Mouse (Mus musculus) spleen, adult 2 months (tissue): ENCODE measurements around the gene Il20rb. TPM values are rescaled to one million over a fixed set of nuclear protein-coding genes. Genes with fewer than 3 reads are reported as not detected.

Experiments used
- DNase-seq, 2 experiments: peaks; one replicate each; pipeline versions ENCODE4 v3.0.0 to v3.0.0-alpha.2; 2012 to 2021; ENCODE audit warnings: low spot score in 2 of 2, low read depth in 1 of 2
- H3K27ac ChIP-seq: fragments of 200-500 bp; 2 replicates; pipeline ENCODE4 v1.5.1; 2012; ENCODE audit warnings: low read length, inconsistent platforms; ENCODE audit not compliant: insufficient read depth
- H3K27me3 ChIP-seq: fragments of 200-500 bp; 2 replicates; pipeline ENCODE4 v1.6.1; 2012; ENCODE audit warnings: mild to moderate bottlenecking, moderate library complexity, low read length, inconsistent platforms; ENCODE audit not compliant: control insufficient read depth, insufficient read depth
- H3K36me3 ChIP-seq: fragments of 200-500 bp; 2 replicates; pipeline ENCODE4 v1.6.1; 2012; ENCODE audit warnings: mild to moderate bottlenecking, low read length, inconsistent platforms; ENCODE audit not compliant: control insufficient read depth, insufficient read depth
- H3K4me1 ChIP-seq: fragments of 200-500 bp; 2 replicates; pipeline ENCODE4 v1.6.1; 2011; ENCODE audit warnings: inconsistent platforms; ENCODE audit not compliant: control insufficient read depth, insufficient read depth, insufficient read length
- H3K4me3 ChIP-seq: fragments of 200-500 bp; 2 replicates; pipeline ENCODE4 v1.5.1; 2011; ENCODE audit warnings: mild to moderate bottlenecking, inconsistent platforms; ENCODE audit not compliant: insufficient read depth, insufficient read length; ENCODE audit errors: extremely low read depth
- CTCF ChIP-seq: fragments of 200-500 bp; IDR thresholded peaks from 2 replicates; pipeline ENCODE4 v1.5.1; 2011; ENCODE audit warnings: mild to moderate bottlenecking, inconsistent platforms; ENCODE audit not compliant: insufficient read depth, insufficient read length, insufficient replicate concordance; ENCODE audit errors: extremely low read depth
- POLR2A ChIP-seq: fragments of 200-500 bp; IDR thresholded peaks from 2 replicates; pipeline ENCODE4 v1.6.1; 2011; ENCODE audit warnings: low read depth, low read length, inconsistent platforms
- WGBS: fragments of 180-500 bp; shearing (Covaris S2); methylation state at CpG from one replicate; pipeline ENCODE4 v1.1.7; 2018; 5-methylcytosine and 5-hydroxymethylcytosine counted together
- polyA plus RNA-seq: library from polyadenylated mRNA; depleted of rRNA; stranded (reverse); fragments of >200 nt; gene quantifications from 2 replicates; pipeline ENCODE4 v1.2.3, GENCODE M21; 2012; rRNA removed

Gene Il20rb
- 0.68 and 1.2 TPM in 2 replicates for polyA plus RNA-seq

DNA sequence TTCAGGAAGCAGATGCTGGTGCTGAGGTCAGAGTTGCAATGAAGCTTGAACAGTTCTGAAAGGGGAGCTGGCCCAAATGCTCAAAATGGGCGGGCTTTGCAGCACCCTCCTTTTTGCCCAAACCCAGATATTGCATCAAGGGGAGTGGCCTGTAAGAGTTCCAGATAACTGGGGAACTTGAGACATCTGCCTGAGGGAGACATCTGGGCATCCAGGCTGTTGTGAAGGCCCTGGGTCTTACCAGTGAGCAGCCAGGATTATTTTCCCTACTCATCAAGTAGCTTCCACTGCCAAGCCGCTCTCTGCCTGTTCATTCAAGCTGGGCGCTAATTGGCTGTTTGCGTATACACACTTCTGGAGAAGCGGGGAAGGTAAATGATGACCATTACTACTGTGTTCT is at the start of gene Il20rb:
Gene Il20rb (minus strand): TSS at position 358 of the 400 bp plus-strand sequence.
- 0 out of 2 replicates have a peak, but pooled peaks cover 2% of the 10 kb centered on the region for H3K36me3 ChIP-seq
- no peak within 1 kb of the TSS for H3K4me3 ChIP-seq
- WGBS, result 93% methylated on average over 5 of the region's 5 CpGs
- H3K4me1 ChIP-seq, result no peaks in the 10 kb centered on the region
- TF ChIP-seq POLR2A, result no peak
- TF ChIP-seq CTCF, result no peak
- H3K27me3 ChIP-seq, result no peaks in the 10 kb centered on the region
- no peak within 1 kb of the TSS for H3K27ac ChIP-seq
- DNase-seq, result no peak

DNA sequence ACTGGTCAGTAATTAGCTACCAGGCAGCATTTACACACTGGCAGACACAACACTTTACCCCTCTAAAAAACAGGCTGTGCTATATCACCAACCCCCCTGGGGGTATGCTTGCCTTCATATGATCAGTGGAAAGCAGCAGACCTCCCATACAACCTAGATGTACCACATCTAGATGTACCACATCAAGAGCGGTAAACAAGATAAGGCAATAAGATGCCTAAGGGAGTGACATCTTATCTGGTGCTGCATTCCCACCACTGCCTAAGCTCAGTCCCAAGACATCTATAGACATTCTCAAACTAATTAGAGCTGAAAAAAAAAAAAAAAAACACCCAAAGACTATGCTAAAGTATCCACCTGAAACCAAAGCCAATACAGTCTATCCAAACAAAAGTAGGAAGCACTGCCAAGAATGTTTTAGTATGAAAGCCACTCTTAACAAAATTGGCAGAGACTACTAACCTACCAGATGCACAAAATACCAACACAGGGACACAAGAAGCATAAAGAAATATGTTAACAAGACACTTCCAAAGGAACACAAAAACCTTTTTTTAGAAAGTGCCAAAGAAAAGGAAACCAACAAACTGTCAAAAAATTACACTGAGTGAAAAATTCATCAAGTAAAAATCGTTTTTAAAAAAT is 49.2 kb upstream of the Il20rb start:
- DNase-seq, result no peak
- Histone ChIP-seq H3K4me3 (no peak overlapping the region), H3K27ac (no peak overlapping the region), H3K27me3 (no peaks in the 10 kb centered on the region), H3K4me1 (peaks cover 2% of the 10 kb centered on the region; the same call in 1 of the 2 replicates), H3K36me3 (no peaks in the 10 kb centered on the region)
- 61% methylated on average over 2 of the region's 2 CpGs for WGBS
- TF ChIP-seq POLR2A (no peak), CTCF (no peak)

DNA sequence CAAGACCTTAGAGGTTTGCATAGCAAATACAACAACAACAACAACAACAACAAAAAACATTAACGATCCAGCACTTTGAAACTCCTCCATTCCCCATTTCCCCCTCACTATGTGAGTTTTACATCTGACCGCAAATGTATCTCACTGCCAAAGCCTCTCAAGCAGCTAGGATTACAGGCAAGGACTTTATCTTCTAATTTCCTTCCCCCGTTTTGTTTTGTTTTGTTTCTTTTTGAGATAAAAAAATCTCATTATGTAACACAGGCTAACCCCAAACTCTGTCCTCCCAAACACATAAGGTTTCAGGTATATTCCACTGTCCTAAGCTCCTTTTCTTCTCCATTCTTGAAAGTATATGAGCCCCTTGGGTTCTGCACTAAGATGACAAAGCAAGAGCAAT is 48.1 kb upstream of the Il20rb start:
- DNase-seq, result no peak
- TF ChIP-seq CTCF (no peak), POLR2A (no peak)
- no peak overlapping the region for H3K4me3 ChIP-seq
- H3K4me1 ChIP-seq, result peaks cover 2% of the 10 kb centered on the region; the same call in 1 of the 2 replicates
- H3K27me3 ChIP-seq, result no peaks in the 10 kb centered on the region
- no peaks in the 10 kb centered on the region for H3K36me3 ChIP-seq
- 80% methylated on average over 3 of the region's 3 CpGs for WGBS
- H3K27ac ChIP-seq, result no peak overlapping the region

DNA sequence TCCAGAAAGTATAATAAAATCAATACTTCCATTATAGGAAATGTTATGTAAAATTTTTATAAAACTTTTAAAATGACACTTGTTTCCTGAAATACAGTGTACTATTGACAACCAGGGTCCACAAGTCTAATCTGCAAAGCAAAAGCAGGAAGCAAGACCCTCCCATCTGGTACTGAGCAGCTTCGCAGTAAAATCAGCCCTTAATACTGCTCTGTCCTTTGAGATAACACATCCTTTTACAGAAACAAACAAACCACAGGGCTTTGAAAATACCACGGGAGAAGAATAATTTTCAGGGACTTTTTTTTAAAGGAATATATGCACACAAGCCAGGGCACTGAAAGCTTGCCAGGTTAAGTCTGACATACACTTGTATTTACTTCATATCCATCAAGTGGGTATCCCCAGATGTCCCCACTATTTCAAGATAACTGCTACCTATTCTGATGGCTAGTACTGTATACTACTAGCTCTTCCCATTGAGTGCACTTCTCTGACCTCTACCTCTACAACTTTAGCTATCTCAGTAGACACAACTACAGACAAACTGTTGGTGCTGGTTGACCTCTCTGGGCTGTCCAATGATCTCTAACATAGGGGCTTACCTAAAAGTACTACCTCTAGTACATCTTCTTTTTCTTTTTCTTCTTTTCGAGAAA is 46.4 kb upstream of the Il20rb start:
- no peak for DNase-seq
- H3K4me1 ChIP-seq, result peaks cover 2% of the 10 kb centered on the region; the same call in 1 of the 2 replicates
- H3K27ac ChIP-seq, result no peak overlapping the region
- no peaks in the 10 kb centered on the region for H3K27me3 ChIP-seq
- TF ChIP-seq CTCF (no peak), POLR2A (no peak)
- H3K4me3 ChIP-seq, result no peak overlapping the region
- no peaks in the 10 kb centered on the region for H3K36me3 ChIP-seq
- 52% methylated on average over 3 of the region's 3 CpGs for WGBS

DNA sequence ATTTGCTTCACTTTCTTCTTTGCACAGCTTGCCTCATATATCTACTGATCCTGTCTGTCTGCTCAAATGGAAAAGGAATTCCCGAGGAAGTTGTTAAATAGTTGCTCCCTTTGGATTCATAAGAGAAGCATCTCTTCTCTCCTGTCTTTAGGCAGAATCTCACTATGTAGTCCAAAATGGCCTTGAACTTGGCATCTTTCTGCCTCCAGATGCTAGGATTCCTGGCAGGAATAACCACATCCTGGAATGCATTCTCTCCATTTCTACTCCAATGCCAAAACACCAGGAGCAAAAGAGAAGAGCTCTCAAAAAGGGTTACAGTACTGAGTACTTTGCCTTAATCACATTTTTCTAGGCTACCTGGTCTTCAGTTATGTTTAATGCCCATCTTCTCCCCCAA is 44.7 kb upstream of the Il20rb start:
- no peak for DNase-seq
- WGBS, result 33% methylated on average over 1 of the region's 1 CpGs
- H3K27ac ChIP-seq, result no peak overlapping the region

DNA sequence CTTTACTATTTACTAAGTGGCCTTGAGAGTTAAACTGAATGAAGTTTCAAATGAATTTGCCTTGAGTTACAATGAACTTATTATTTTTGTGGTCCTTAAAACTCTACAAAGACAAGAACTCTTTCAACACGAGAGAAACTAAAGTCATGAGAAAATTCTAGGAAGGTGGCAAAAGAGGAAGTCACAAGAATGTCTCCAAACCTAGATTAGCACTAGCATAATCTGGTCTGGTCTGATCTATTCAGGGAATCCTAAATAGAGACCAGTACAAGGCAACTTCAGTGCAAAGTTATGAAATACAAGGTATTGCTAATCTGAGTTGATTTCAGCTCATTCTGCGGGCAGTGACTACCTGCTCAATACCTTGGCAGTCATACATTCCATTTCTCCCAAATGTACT is 38.6 kb upstream of the Il20rb start:
- Histone ChIP-seq H3K4me1 (peaks cover 3% of the 10 kb centered on the region), H3K27ac (no peak overlapping the region), H3K36me3 (no peaks in the 10 kb centered on the region), H3K27me3 (no peaks in the 10 kb centered on the region), H3K4me3 (no peak overlapping the region)
- WGBS, result 49% methylated on average over 2 of the region's 2 CpGs
- DNase-seq, result no peak
- TF ChIP-seq POLR2A (no peak), CTCF (no peak)

More for the DNA sequence above, 44.7 kb upstream of the Il20rb start:
- no peaks in the 10 kb centered on the region for H3K27me3 ChIP-seq
- H3K4me1 ChIP-seq, result peaks cover under 1% of the 10 kb centered on the region; the same call in 1 of the 2 replicates
- TF ChIP-seq POLR2A, result no peak
- TF ChIP-seq CTCF, result no peak
- H3K36me3 ChIP-seq, result no peaks in the 10 kb centered on the region
- no peak overlapping the region for H3K4me3 ChIP-seq

DNA sequence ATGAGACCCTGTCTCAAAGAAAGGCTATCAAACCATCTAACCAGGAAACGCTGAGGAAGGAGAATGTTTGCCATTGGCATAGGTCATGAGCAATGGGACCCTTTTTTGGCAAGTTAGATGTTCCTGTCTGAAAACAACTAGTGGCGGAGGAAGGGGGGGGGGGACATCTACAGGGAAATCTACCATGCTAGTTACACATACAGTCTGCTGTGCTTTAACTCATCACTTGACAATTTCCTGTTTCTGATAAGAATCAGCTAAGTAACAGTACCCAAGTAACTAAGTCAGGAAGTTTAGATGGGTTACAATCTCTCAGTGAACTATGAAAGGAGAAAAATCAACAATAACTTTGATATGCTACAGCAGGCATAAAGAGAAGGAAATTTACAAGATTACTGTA is 35.4 kb upstream of the Il20rb start:
- WGBS, result 31% methylated on average over 2 of the region's 2 CpGs
- TF ChIP-seq CTCF, result no peak
- no peak for TF ChIP-seq POLR2A
- Histone ChIP-seq H3K36me3 (no peaks in the 10 kb centered on the region), H3K4me3 (no peak overlapping the region), H3K27me3 (no peaks in the 10 kb centered on the region), H3K4me1 (peaks cover 3% of the 10 kb centered on the region), H3K27ac (no peak overlapping the region)
- no peak for DNase-seq
